13 mouse cellular contexts compared by ENCODE assay signal in the genomic region with DNA sequence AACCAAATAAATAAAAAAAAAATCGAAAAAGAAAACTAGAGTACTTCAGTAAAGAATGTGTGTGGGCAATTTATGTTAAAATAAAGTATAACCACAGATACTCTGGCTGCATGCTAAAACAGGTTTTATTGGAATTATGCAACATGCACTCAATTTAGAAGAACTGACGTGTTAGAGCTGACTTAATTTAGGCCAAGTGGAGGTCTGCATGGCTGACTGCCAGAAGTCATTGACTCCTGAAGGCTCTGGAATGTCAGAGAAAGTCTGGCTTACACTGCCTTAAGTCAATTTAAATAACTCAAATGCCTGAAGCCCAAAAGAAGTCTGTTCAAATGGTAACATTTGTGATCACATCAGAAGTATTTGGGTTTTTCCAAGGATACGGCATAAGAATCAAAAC.
DNase-seq lines count a peak whose midpoint lies in the region; ATAC-seq lines count a peak whose summit lies in the region.
"Had no signal": no experiment of that assay in that cellular context is flagged by ENCODE, and none has a peak within 500 bp of the region (broad histone marks: within the 10 kb centered on the region; RNA-seq: fewer than 3 reads in every experiment).

No protein-coding gene starts in this region.

- WGBS in neural tube, embryonic 15.5 days: 67% methylated on average over 3 of the region's 3 CpGs

- H3K4me3 ChIP-seq in neural tube, embryonic 15.5 days (replicated peaks): no peak overlapping the region
- H3K4me3 ChIP-seq: embryonic facial prominence, embryonic 13.5 days; midbrain, embryonic 12.5 days had no signal

- no peak overlapping the region for H3K27ac ChIP-seq in neural tube, embryonic 15.5 days (replicated peaks)
- H3K27ac ChIP-seq: embryonic facial prominence, embryonic 13.5 days; midbrain, embryonic 12.5 days had no signal

- peaks cover 7% of the 10 kb centered on the region for H3K4me1 ChIP-seq in neural tube, embryonic 15.5 days
- H3K4me1 ChIP-seq: midbrain, embryonic 12.5 days had no signal

- H3K9me3 ChIP-seq in neural tube, embryonic 15.5 days (replicated peaks): no peaks in the 10 kb centered on the region
- H3K9me3 ChIP-seq: embryonic facial prominence, embryonic 13.5 days; midbrain, embryonic 12.5 days had no signal

- no peaks in the 10 kb centered on the region for H3K27me3 ChIP-seq in neural tube, embryonic 15.5 days (replicated peaks)
- H3K27me3 ChIP-seq: embryonic facial prominence, embryonic 13.5 days; midbrain, embryonic 12.5 days had no signal

- H3K4me2 ChIP-seq in neural tube, embryonic 15.5 days: no peak overlapping the region
- H3K4me2 ChIP-seq: embryonic facial prominence, embryonic 13.5 days; midbrain, embryonic 12.5 days had no signal

- H3K36me3 ChIP-seq in neural tube, embryonic 15.5 days: no peaks in the 10 kb centered on the region
- H3K36me3 ChIP-seq: embryonic facial prominence, embryonic 13.5 days; G1E; midbrain, embryonic 12.5 days had no signal

- ATAC-seq in neural tube, embryonic 15.5 days (ENCODE audit: low FRiP score): no peak

- DNase-seq in cerebellum, postnatal 10 days: peak; percentile 9 to 16
- no peak for DNase-seq in cerebellum, postnatal 25 days
- peak; percentile 5 for DNase-seq in MN1 (ENCODE audit: low spot score)
- DNase-seq in kidney, adult 18-20 months: peak; percentile 31
- peak; percentile 64 to 68 for DNase-seq in lung, adult 18-20 months
- DNase-seq in right cerebral cortex, adult 2 months (ENCODE audit: low spot score in 2 of 2): no peak
- DNase-seq in right cerebral cortex, postnatal 10 days (ENCODE audit: low spot score in 2 of 2): no peak
- DNase-seq: adrenal gland, adult 8-10 months; cerebellum, adult 11-12 months had no signal

- no peak overlapping the region for H3K9ac ChIP-seq in neural tube, embryonic 15.5 days (replicated peaks)
- H3K9ac ChIP-seq: embryonic facial prominence, embryonic 13.5 days; midbrain, embryonic 12.5 days had no signal

Comparison
In these comparisons a context has a peak if more than half of its experiments do, and no peak if none do; other contexts are left out.
1. DNase-seq: peak in cerebellum, postnatal 10 days (2 of 2), MN1 (single experiment), kidney, adult 18-20 months (single experiment) and lung, adult 18-20 months (2 of 2); none in cerebellum, postnatal 25 days (0 of 2), right cerebral cortex, adult 2 months (0 of 2) and right cerebral cortex, postnatal 10 days (0 of 2).